Mouse (Mus musculus) MEL-GATA-1-ER (cell line): ENCODE results near the gene Sord.
"Not testable (repeated sequence)": the region's sequence is repeated elsewhere in the genome, so short reads cannot be mapped to it uniquely, and the experiment has no call there.

Experiments used
- DNase-seq: peaks from one replicate; pipeline ENCODE4 v3.0.0-alpha.2; 2012; ENCODE audit warnings: low read depth; ENCODE audit errors: extremely low read depth

The Sord gene

GRCm38 (mm10) chr2:122234611-122235288, at the start of gene Sord:
TSS of gene Sord (plus strand) at chr2:122234749.
- DNase-seq, result peak; percentile 63

- no peak for DNase-seq
These were observed 49.5 kb upstream of the Sord start for GRCm38 (mm10) chr2:122185086-122185485.

GRCm38 (mm10) chr2:122186106-122186505, 48.4 kb upstream of the Sord start, which contains the start of the genes Patl2 and Terb2:
TSS of gene Patl2 (minus strand) at chr2:122186189.
TSS of gene Terb2 (plus strand) at chr2:122186272.
- DNase-seq, result no peak

- no peak for DNase-seq
These were observed 47.8 kb upstream of the Sord start for GRCm38 (mm10) chr2:122186751-122187150.

- DNase-seq, result peak; percentile 32
These were observed 42.7 kb upstream of the Sord start for GRCm38 (mm10) chr2:122191849-122192248.

- DNase-seq, result peak; percentile 51
These were observed 40.0 kb upstream of the Sord start for GRCm38 (mm10) chr2:122194509-122194929.

GRCm38 (mm10) chr2:122201501-122201900, 33.0 kb upstream of the Sord start:
- DNase-seq, result no peak

GRCm38 (mm10) chr2:122206440-122207107, 28.0 kb upstream of the Sord start:
- no peak for DNase-seq

GRCm38 (mm10) chr2:122210534-122211228, 23.9 kb upstream of the Sord start:
- no peak for DNase-seq

GRCm38 (mm10) chr2:122217075-122217474, 17.5 kb upstream of the Sord start:
- not testable (repeated sequence) for DNase-seq

GRCm38 (mm10) chr2:122218234-122218633, 16.3 kb upstream of the Sord start:
- no peak for DNase-seq

GRCm38 (mm10) chr2:122221378-122221777, 13.2 kb upstream of the Sord start:
- no peak for DNase-seq

- DNase-seq, result no peak
These were observed 12.8 kb upstream of the Sord start for GRCm38 (mm10) chr2:122221798-122222197.

GRCm38 (mm10) chr2:122222272-122222671, 12.3 kb upstream of the Sord start:
- peak; percentile 62 for DNase-seq

- no peak for DNase-seq
These were observed 10.9 kb upstream of the Sord start for GRCm38 (mm10) chr2:122223654-122224053.

- no peak for DNase-seq
These were observed 4.2 kb upstream of the Sord start for GRCm38 (mm10) chr2:122230395-122230794.

GRCm38 (mm10) chr2:122231616-122232015, 2.9 kb upstream of the Sord start:
- no peak for DNase-seq

- no peak for DNase-seq
These were observed 1.2 kb upstream of the Sord start for GRCm38 (mm10) chr2:122233341-122233740.

- DNase-seq, result peak; percentile 59
These were observed 591 bp upstream of the Sord start for GRCm38 (mm10) chr2:122233759-122234557.

GRCm38 (mm10) chr2:122235425-122235824, 876 bp downstream of the Sord start:
- no peak for DNase-seq

- DNase-seq, result no peak
These were observed 1.8 kb downstream of the Sord start for GRCm38 (mm10) chr2:122236321-122236720.
